Mouse (Mus musculus): ENCODE results near the gene Rps11. TPM values are rescaled to one million over a fixed set of nuclear protein-coding genes. Genes with fewer than 3 reads are reported as not detected.

Rps11 gene
- polyA plus RNA-seq, 1 experiment = 310 TPM

DNA sequence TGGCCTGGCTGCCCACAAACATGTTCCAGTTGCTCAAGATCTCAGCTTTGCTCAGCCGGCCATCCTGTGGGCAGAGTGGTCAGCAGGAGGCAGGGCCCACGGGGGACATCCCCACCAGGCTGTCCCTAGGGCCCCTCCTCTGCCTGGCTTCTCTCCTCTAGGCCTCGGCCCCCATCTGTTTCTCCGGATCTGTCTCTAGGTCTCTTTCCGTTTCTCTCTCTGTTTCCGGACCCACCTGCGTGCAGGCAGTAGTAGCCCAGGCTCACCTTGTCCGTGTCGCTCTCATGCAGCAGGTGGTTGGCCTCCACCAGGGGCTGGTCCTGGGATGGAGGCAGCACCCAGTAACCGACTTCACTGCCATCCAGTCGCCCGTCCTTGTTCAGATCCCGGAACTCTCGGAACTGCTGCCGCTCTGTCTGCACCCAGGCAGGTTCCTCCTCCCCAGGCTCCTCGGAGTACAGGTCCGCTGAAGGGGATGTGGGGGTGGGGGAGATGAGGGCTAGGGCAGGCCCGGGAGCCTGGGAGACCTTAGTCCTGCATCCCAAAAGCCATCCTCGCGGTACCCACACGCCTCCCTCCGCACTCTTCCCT, 40.8 kb downstream of the Rps11 start:
- H3K4me3 ChIP-seq (ENCODE audit: insufficient read depth, low read depth, low read length) = no peak overlapping the region
- TF ChIP-seq POLR2A (IDR thresholded peaks at IDR 0.05; ENCODE audit: low read depth, low read length) (no peak), CTCF (conservative IDR thresholded peaks at IDR 0.05; ENCODE audit: insufficient read depth, insufficient read length, low read depth, low read length) (no peak)
- WGBS = 83% methylated on average over 22 of the region's 22 CpGs
- H3K27me3 ChIP-seq (replicated peaks; ENCODE audit: control insufficient read depth, insufficient read depth, low read length) = no peaks in the 10 kb centered on the region
- no peaks in the 10 kb centered on the region for H3K36me3 ChIP-seq (ENCODE audit: control insufficient read depth, insufficient read depth, low read length)
- no peaks in the 10 kb centered on the region; the same call in 1 of the 2 replicates for H3K4me1 ChIP-seq (ENCODE audit: control insufficient read depth, insufficient read depth, low read length)
- DNase-seq = no peak
- no peak overlapping the region for H3K27ac ChIP-seq (ENCODE audit: insufficient read depth, low read depth, low read length)

DNA sequence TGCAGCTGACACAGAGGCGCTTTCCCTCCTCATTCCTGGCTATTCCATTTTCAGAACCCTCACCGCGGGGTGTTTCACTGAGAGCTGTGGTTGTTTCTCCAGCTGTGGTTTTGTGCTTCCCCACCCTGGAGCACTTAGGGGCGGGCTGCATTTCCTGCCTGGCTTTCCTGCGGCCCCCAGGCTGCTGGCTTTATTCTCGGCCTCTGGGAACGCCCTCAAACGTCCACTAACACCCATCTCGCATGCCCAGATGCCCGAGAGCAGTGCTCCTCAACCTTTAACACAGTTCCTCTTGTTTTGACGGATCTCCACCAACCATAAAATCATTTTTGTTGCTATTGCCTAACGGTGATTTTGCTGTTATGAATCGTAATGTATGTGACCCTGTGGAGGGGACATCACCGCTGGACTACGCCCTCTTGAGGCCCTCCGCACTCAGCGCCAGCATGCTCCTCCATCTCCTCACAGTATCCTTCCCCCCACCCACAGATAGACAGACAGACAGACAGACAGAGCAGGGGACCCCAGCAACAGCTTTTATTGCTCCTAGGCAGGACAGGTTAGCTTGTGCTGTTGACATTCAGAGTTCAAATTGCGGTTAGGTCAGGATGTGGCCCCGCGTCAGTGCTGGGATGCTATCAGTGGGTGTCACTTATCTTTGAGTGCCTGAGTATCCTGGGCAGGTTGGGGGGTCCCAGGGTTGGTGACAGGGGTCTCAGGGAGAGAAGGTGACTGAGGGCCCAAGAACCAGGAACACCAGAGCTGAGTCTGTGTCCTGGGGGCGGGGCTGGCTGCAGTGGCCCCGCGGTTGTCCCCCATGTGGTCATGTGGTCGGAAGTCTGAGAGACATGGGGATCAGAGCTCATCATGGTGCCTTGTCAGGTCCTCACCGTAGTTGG, 41.6 kb downstream of the Rps11 start:
- peak; percentile 64 for DNase-seq
- Histone ChIP-seq H3K27me3 (replicated peaks; ENCODE audit: control insufficient read depth, insufficient read depth, low read length) (no peaks in the 10 kb centered on the region), H3K27ac (ENCODE audit: insufficient read depth, low read depth, low read length) (peak overlapping the region; percentile 17), H3K36me3 (ENCODE audit: control insufficient read depth, insufficient read depth, low read length) (no peaks in the 10 kb centered on the region), H3K4me1 (ENCODE audit: control insufficient read depth, insufficient read depth, low read length) (no peaks in the 10 kb centered on the region; the same call in 1 of the 2 replicates), H3K4me3 (ENCODE audit: insufficient read depth, low read depth, low read length) (no peak overlapping the region)
- 58% methylated on average over 25 of the region's 25 CpGs for WGBS
- TF ChIP-seq POLR2A (IDR thresholded peaks at IDR 0.05; ENCODE audit: low read depth, low read length) (no peak), CTCF (conservative IDR thresholded peaks at IDR 0.05; ENCODE audit: insufficient read depth, insufficient read length, low read depth, low read length) (no peak)

DNA sequence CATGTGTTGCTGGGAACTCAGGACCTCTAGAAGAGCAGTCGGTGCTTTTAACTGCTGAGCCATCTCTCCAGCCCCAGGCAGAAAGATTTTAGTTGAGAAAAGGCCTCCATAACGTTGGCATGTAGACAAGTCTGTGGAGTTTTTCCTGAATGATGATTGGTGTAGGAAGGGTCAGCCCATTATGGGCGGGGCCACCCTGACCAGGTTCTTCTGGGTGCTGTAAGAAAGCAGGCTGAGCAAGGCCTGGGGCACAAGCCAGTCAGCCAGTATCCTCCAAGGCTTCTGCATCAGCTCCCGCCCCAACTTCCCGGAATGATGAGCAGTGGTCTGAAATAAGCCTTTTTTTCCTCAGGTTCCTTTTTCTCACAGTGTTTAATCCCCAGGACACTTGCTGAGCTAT, 43.2 kb downstream of the Rps11 start:
- 66% methylated on average over 5 of the region's 5 CpGs for WGBS
- DNase-seq = no peak
- Histone ChIP-seq H3K36me3 (ENCODE audit: control insufficient read depth, insufficient read depth, low read length) (no peaks in the 10 kb centered on the region), H3K27ac (ENCODE audit: insufficient read depth, low read depth, low read length) (no peak overlapping the region), H3K4me3 (ENCODE audit: insufficient read depth, low read depth, low read length) (no peak overlapping the region), H3K4me1 (ENCODE audit: control insufficient read depth, insufficient read depth, low read length) (no peaks in the 10 kb centered on the region; the same call in 1 of the 2 replicates), H3K27me3 (replicated peaks; ENCODE audit: control insufficient read depth, insufficient read depth, low read length) (no peaks in the 10 kb centered on the region)
- TF ChIP-seq POLR2A (IDR thresholded peaks at IDR 0.05; ENCODE audit: low read depth, low read length) (no peak), CTCF (conservative IDR thresholded peaks at IDR 0.05; ENCODE audit: insufficient read depth, insufficient read length, low read depth, low read length) (no peak)

DNA sequence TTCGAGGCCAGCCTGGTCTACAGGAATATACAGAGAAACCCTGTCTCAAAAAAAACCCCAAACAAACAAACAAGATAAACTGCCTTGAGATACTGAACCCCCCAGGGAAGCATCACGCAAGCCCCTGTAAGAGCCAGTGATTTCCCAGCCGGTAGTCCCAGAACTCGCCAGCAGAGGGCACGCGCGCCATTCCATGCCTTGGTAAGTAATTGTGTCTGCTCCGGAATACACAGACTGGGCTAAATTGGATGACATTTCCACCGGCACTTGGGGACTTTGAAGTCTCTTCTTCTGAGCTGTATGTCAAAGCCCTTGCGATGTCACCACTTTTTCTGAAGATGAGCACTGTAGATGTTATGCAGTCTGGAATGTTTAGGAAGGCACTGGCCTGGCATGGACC, 44.4 kb downstream of the Rps11 start:
- WGBS = 1% methylated on average over 10 of the region's 10 CpGs
- no peak overlapping the region for H3K4me3 ChIP-seq (ENCODE audit: insufficient read depth, low read depth, low read length)
- peak; percentile 93 for DNase-seq
- peak; percentile 96 for TF ChIP-seq CTCF (conservative IDR thresholded peaks at IDR 0.05; ENCODE audit: insufficient read depth, insufficient read length, low read depth, low read length)
- no peak for TF ChIP-seq POLR2A (IDR thresholded peaks at IDR 0.05; ENCODE audit: low read depth, low read length)
- no peaks in the 10 kb centered on the region for H3K27me3 ChIP-seq (replicated peaks; ENCODE audit: control insufficient read depth, insufficient read depth, low read length)
- no peaks in the 10 kb centered on the region for H3K36me3 ChIP-seq (ENCODE audit: control insufficient read depth, insufficient read depth, low read length)
- no peaks in the 10 kb centered on the region; the same call in 1 of the 2 replicates for H3K4me1 ChIP-seq (ENCODE audit: control insufficient read depth, insufficient read depth, low read length)
- no peak overlapping the region for H3K27ac ChIP-seq (ENCODE audit: insufficient read depth, low read depth, low read length)

DNA sequence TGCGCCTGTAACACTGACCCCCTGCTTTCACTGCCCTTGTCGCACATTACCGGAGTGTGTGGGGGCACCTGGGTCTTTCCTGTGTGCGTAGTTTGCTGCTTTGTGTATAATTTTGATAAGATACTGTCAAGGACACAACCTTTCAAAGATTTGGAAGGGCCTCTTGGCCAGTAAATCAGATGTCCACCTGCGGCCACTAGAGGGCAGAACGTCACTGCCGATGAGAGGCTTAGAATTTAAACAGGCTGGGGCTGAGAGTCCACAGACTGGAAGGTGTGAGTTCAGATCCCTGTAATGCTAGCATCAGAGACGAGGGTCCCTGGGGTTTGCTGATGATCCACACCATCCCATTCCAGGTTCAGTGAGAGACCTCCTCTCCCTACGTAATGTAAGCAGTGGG, 45.7 kb downstream of the Rps11 start:
- Histone ChIP-seq H3K4me1 (ENCODE audit: control insufficient read depth, insufficient read depth, low read length) (no peaks in the 10 kb centered on the region; the same call in 1 of the 2 replicates), H3K36me3 (ENCODE audit: control insufficient read depth, insufficient read depth, low read length) (no peaks in the 10 kb centered on the region), H3K27ac (ENCODE audit: insufficient read depth, low read depth, low read length) (no peak overlapping the region), H3K27me3 (replicated peaks; ENCODE audit: control insufficient read depth, insufficient read depth, low read length) (no peaks in the 10 kb centered on the region), H3K4me3 (ENCODE audit: insufficient read depth, low read depth, low read length) (no peak overlapping the region)
- TF ChIP-seq POLR2A (IDR thresholded peaks at IDR 0.05; ENCODE audit: low read depth, low read length) (no peak), CTCF (conservative IDR thresholded peaks at IDR 0.05; ENCODE audit: insufficient read depth, insufficient read length, low read depth, low read length) (peak; percentile 87)
- 35% methylated on average over 9 of the region's 9 CpGs for WGBS
- peak; percentile 79 for DNase-seq

DNA sequence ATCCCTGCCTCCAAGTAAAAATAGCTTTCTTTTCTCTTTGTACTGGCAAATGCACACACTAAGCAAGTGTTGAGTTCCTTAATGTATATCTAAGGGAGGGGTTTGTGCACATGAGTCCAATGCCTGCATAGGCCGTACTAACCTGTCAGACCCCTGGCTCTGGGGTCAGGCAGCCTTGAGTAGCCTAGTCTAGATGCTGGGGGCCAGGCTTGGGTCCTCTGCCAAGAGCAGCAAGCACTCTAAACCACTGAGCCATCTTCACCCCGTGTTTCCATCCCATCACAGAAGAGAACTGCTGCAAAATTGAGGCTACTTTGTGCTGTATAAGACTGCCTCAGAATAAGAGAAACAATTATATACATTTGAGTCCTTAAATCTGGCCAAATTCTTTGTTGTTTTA, 46.4 kb downstream of the Rps11 start:
- Histone ChIP-seq H3K4me3 (ENCODE audit: insufficient read depth, low read depth, low read length) (no peak overlapping the region), H3K36me3 (ENCODE audit: control insufficient read depth, insufficient read depth, low read length) (no peaks in the 10 kb centered on the region), H3K27ac (ENCODE audit: insufficient read depth, low read depth, low read length) (no peak overlapping the region), H3K27me3 (replicated peaks; ENCODE audit: control insufficient read depth, insufficient read depth, low read length) (no peaks in the 10 kb centered on the region), H3K4me1 (ENCODE audit: control insufficient read depth, insufficient read depth, low read length) (no peaks in the 10 kb centered on the region; the same call in 1 of the 2 replicates)
- TF ChIP-seq CTCF (conservative IDR thresholded peaks at IDR 0.05; ENCODE audit: insufficient read depth, insufficient read length, low read depth, low read length) (no peak), POLR2A (IDR thresholded peaks at IDR 0.05; ENCODE audit: low read depth, low read length) (no peak)
- no peak for DNase-seq
- 83% methylated on average over 2 of the region's 2 CpGs for WGBS

DNA sequence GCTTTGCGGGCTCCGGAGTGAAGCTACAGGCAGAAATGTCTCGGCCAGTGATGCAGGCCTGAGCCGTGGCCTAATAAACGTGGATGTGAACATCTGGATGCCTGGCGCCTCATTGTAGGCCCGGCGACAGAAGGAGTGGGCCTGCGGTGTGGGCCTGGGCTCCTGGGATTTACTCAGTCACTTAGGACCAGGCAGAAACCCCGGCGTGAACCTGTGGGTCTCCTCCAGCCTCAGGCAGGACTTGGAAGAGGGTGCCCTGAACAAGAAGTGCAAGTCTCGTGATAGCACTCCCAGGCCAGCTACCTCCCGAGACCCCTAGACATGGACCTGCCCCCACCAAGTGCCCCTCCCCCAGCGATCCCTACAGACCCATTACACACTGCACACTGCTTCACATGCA, 46.9 kb downstream of the Rps11 start:
- 91% methylated on average over 14 of the region's 14 CpGs for WGBS
- Histone ChIP-seq H3K27ac (ENCODE audit: insufficient read depth, low read depth, low read length) (no peak overlapping the region), H3K36me3 (ENCODE audit: control insufficient read depth, insufficient read depth, low read length) (no peaks in the 10 kb centered on the region), H3K4me3 (ENCODE audit: insufficient read depth, low read depth, low read length) (no peak overlapping the region), H3K4me1 (ENCODE audit: control insufficient read depth, insufficient read depth, low read length) (no peaks in the 10 kb centered on the region), H3K27me3 (replicated peaks; ENCODE audit: control insufficient read depth, insufficient read depth, low read length) (no peaks in the 10 kb centered on the region)
- DNase-seq = no peak
- TF ChIP-seq CTCF (conservative IDR thresholded peaks at IDR 0.05; ENCODE audit: insufficient read depth, insufficient read length, low read depth, low read length) = no peak
- no peak for TF ChIP-seq POLR2A (IDR thresholded peaks at IDR 0.05; ENCODE audit: low read depth, low read length)

All from kidney, adult 2 months (tissue).